In the genomic region with DNA sequence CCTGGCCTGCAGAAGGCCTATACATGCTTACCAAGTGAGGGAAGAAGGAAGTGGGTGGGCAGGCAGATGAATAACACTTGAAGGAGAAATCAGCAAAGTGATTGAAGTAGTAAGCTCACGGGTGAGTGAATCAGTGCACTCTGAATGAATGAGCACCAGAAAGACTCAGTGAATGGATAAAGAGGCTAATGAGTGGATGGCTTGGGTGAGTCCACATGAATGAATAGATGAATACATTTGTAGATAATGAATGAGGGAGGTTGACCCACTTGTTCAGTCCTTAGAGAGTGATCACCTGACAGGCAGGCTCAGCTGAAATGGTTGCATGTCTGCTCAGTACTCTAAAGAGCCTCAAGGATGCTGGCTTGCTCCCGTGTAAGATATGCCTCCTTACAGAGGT, we compare ENCODE assay signal across 17 mouse cellular contexts.
DNase-seq lines count a peak whose midpoint lies in the region; ATAC-seq and TF ChIP-seq lines count a peak whose summit lies in the region.
"Had no signal": no experiment of that assay in that cellular context is flagged by ENCODE, and none has a peak within 500 bp of the region (broad histone marks: within the 10 kb centered on the region; RNA-seq: fewer than 3 reads in every experiment).

No protein-coding gene starts in this region.

- WGBS in midbrain, embryonic 11.5 days = 57% methylated on average over 2 of the region's 2 CpGs
- WGBS in midbrain, embryonic 10.5 days = 59% methylated on average over 2 of the region's 2 CpGs
- 19% methylated on average over 2 of the region's 2 CpGs for WGBS in forebrain, postnatal 0 days
- 40% methylated on average over 2 of the region's 2 CpGs for WGBS in midbrain, embryonic 14.5 days
- WGBS in liver, embryonic 11.5 days = 67% methylated on average over 2 of the region's 2 CpGs

- H3K36me3 ChIP-seq in midbrain, embryonic 11.5 days (ENCODE audit: control insufficient read depth, insufficient read depth, low read length) = no peaks in the 10 kb centered on the region
- H3K36me3 ChIP-seq in midbrain, embryonic 10.5 days = no peaks in the 10 kb centered on the region
- no peaks in the 10 kb centered on the region for H3K36me3 ChIP-seq in forebrain, postnatal 0 days (ENCODE audit: insufficient read depth)
- H3K36me3 ChIP-seq in midbrain, embryonic 14.5 days (ENCODE audit: control insufficient read depth, insufficient read depth, low read length) = no peaks in the 10 kb centered on the region
- no peaks in the 10 kb centered on the region for H3K36me3 ChIP-seq in liver, embryonic 11.5 days (ENCODE audit: control insufficient read depth, insufficient read depth, low read length)
- H3K36me3 ChIP-seq: embryonic facial prominence, embryonic 12.5 days; intestine, embryonic 15.5 days; limb, embryonic 13.5 days had no signal

- no peak for DNase-seq in midbrain, embryonic 11.5 days (ENCODE audit: low spot score, missing footprints)
- DNase-seq in midbrain, embryonic 10.5 days (ENCODE audit: low spot score) = no peak
- DNase-seq in forebrain, postnatal 0 days = no peak
- DNase-seq in midbrain, embryonic 14.5 days = peak; percentile 23
- DNase-seq in left cerebral cortex, adult 11 months (ENCODE audit: low spot score) = no peak
- DNase-seq in adrenal gland, adult 8-10 months = no peak
- DNase-seq in liver, embryonic 11.5 days (ENCODE audit: low spot score) = no peak
- DNase-seq: adrenal gland, postnatal 10 days; cerebellum, adult 9-11 months; gastrocnemius, postnatal 14 days; heart, postnatal 14 days; lung, postnatal 36 days; thymus, postnatal 4 days had no signal

- no peak overlapping the region for H3K9ac ChIP-seq in midbrain, embryonic 11.5 days (ENCODE audit: low read length)
- H3K9ac ChIP-seq in forebrain, postnatal 0 days = no peak overlapping the region
- no peak overlapping the region for H3K9ac ChIP-seq in midbrain, embryonic 14.5 days (replicated peaks; ENCODE audit: low read length)
- no peak overlapping the region for H3K9ac ChIP-seq in liver, embryonic 11.5 days (ENCODE audit: low read depth, low read length)
- H3K9ac ChIP-seq: embryonic facial prominence, embryonic 12.5 days; intestine, embryonic 15.5 days; limb, embryonic 13.5 days had no signal

- no peak overlapping the region for H3K4me2 ChIP-seq in midbrain, embryonic 11.5 days
- H3K4me2 ChIP-seq in forebrain, postnatal 0 days (ENCODE audit: low read depth) = no peak overlapping the region
- no peak overlapping the region for H3K4me2 ChIP-seq in midbrain, embryonic 14.5 days (ENCODE audit: low read length)
- H3K4me2 ChIP-seq in liver, embryonic 11.5 days = no peak overlapping the region
- H3K4me2 ChIP-seq: embryonic facial prominence, embryonic 12.5 days; intestine, embryonic 15.5 days; limb, embryonic 13.5 days had no signal

- no peak overlapping the region for H3K27ac ChIP-seq in midbrain, embryonic 11.5 days (ENCODE audit: low read depth, low read length)
- H3K27ac ChIP-seq in midbrain, embryonic 10.5 days (replicated peaks) = no peak overlapping the region
- H3K27ac ChIP-seq in forebrain, postnatal 0 days (ENCODE audit: low read depth, low read length) = no peak overlapping the region
- no peak overlapping the region for H3K27ac ChIP-seq in midbrain, embryonic 14.5 days (replicated peaks; ENCODE audit: low read depth, low read length)
- no peak overlapping the region for H3K27ac ChIP-seq in liver, embryonic 11.5 days (ENCODE audit: low read depth, low read length)
- H3K27ac ChIP-seq: embryonic facial prominence, embryonic 12.5 days; intestine, embryonic 15.5 days; kidney, postnatal 0 days; limb, embryonic 13.5 days had no signal

- no peak overlapping the region for H3K4me3 ChIP-seq in midbrain, embryonic 11.5 days (ENCODE audit: low read depth, low read length)
- no peak overlapping the region for H3K4me3 ChIP-seq in midbrain, embryonic 10.5 days
- H3K4me3 ChIP-seq in forebrain, postnatal 0 days (ENCODE audit: low read depth, low read length) = no peak overlapping the region
- no peak overlapping the region for H3K4me3 ChIP-seq in midbrain, embryonic 14.5 days (replicated peaks; ENCODE audit: low read depth, low read length)
- H3K4me3 ChIP-seq in liver, embryonic 11.5 days (ENCODE audit: low read depth, low read length) = no peak overlapping the region
- H3K4me3 ChIP-seq: embryonic facial prominence, embryonic 12.5 days; intestine, embryonic 15.5 days; limb, embryonic 13.5 days had no signal

- H3K4me1 ChIP-seq in midbrain, embryonic 11.5 days (ENCODE audit: control insufficient read depth, insufficient read depth, low read length) = no peaks in the 10 kb centered on the region
- H3K4me1 ChIP-seq in midbrain, embryonic 10.5 days = peaks cover 12% of the 10 kb centered on the region
- no peaks in the 10 kb centered on the region for H3K4me1 ChIP-seq in forebrain, postnatal 0 days (ENCODE audit: insufficient read depth)
- H3K4me1 ChIP-seq in midbrain, embryonic 14.5 days (ENCODE audit: control insufficient read depth, insufficient read depth, low read length) = 0 out of 2 replicates have a peak, but pooled peaks cover 5% of the 10 kb centered on the region
- H3K4me1 ChIP-seq in liver, embryonic 11.5 days (replicated peaks; ENCODE audit: control insufficient read depth, insufficient read depth, low read length) = no peaks in the 10 kb centered on the region
- H3K4me1 ChIP-seq: embryonic facial prominence, embryonic 12.5 days; intestine, embryonic 15.5 days; limb, embryonic 13.5 days had no signal

- no peaks in the 10 kb centered on the region for H3K9me3 ChIP-seq in midbrain, embryonic 11.5 days (ENCODE audit: control insufficient read depth, low read length)
- no peaks in the 10 kb centered on the region for H3K9me3 ChIP-seq in midbrain, embryonic 10.5 days (replicated peaks)
- no peaks in the 10 kb centered on the region for H3K9me3 ChIP-seq in forebrain, postnatal 0 days (ENCODE audit: low read length)
- H3K9me3 ChIP-seq in midbrain, embryonic 14.5 days (ENCODE audit: control insufficient read depth, low read length) = no peaks in the 10 kb centered on the region
- no peaks in the 10 kb centered on the region for H3K9me3 ChIP-seq in liver, embryonic 11.5 days (ENCODE audit: control insufficient read depth, low read length)
- H3K9me3 ChIP-seq: embryonic facial prominence, embryonic 12.5 days; intestine, embryonic 15.5 days; limb, embryonic 13.5 days had no signal

- no peaks in the 10 kb centered on the region for H3K27me3 ChIP-seq in midbrain, embryonic 11.5 days (ENCODE audit: control insufficient read depth, insufficient read depth, low read length)
- H3K27me3 ChIP-seq in midbrain, embryonic 10.5 days (ENCODE audit: low read depth, poor library complexity, severe bottlenecking) = peaks cover 8% of the 10 kb centered on the region
- H3K27me3 ChIP-seq in forebrain, postnatal 0 days (ENCODE audit: insufficient read depth, low read length) = no peaks in the 10 kb centered on the region
- H3K27me3 ChIP-seq in midbrain, embryonic 14.5 days (ENCODE audit: control insufficient read depth, insufficient read depth, low read length) = no peaks in the 10 kb centered on the region
- no peaks in the 10 kb centered on the region for H3K27me3 ChIP-seq in liver, embryonic 11.5 days (replicated peaks; ENCODE audit: control insufficient read depth, insufficient read depth, low read length)
- H3K27me3 ChIP-seq: embryonic facial prominence, embryonic 12.5 days; intestine, embryonic 15.5 days; limb, embryonic 13.5 days had no signal

- ATAC-seq in midbrain, embryonic 11.5 days (ENCODE audit: low FRiP score) = 0 out of 2 replicates have a peak, but pooled peaks have one; percentile 64
- ATAC-seq in forebrain, postnatal 0 days = peak; percentile 60
- no peak for ATAC-seq in midbrain, embryonic 14.5 days (ENCODE audit: low FRiP score, low TSS enrichment)
- ATAC-seq in liver, embryonic 11.5 days (replicated peaks; ENCODE audit: low FRiP score) = no peak
- ATAC-seq: intestine, embryonic 15.5 days had no signal

- no peak for TF ChIP-seq CTCF in forebrain, postnatal 0 days (IDR thresholded peaks at IDR 0.05; ENCODE audit: low read depth)

Comparison
In these comparisons a context has a peak if more than half of its experiments do, and no peak if none do; other contexts are left out.
1. ATAC-seq: peak in midbrain, embryonic 11.5 days (single experiment) and forebrain, postnatal 0 days (single experiment); none in midbrain, embryonic 14.5 days (single experiment) and liver, embryonic 11.5 days (single experiment).